Mouse (Mus musculus): ENCODE measurements around the gene Wdr47. TPM values are rescaled to one million over a fixed set of nuclear protein-coding genes. Genes with fewer than 3 reads are reported as not detected.

The Wdr47 gene
- 15.1 TPM for polyA plus RNA-seq (2017; shearing (Covaris generic))

GRCm38 (mm10) chr3:108590786-108591529 lies at the start of gene Wdr47:
Wdr47 (plus strand) TSS chr3:108591279.

GRCm38 (mm10) chr3:108562133-108562730 lies 28.8 kb upstream of the Wdr47 start, which contains the start of gene Tmem167b:
Tmem167b (minus strand) TSS chr3:108562466.

GRCm38 (mm10) chr3:108571443-108572294 lies 19.4 kb upstream of the Wdr47 start, which contains the start of gene Taf13:
Taf13 (plus strand) TSS chr3:108571698.

GRCm38 (mm10) chr3:108653710-108654379 lies 62.8 kb downstream of the Wdr47 start, which contains the start of gene Clcc1:
Clcc1 (plus strand) TSS chr3:108653913.

Other genes starting within 250 kb of the Wdr47 start
- gene Mybphl, start 226.4 kb upstream of the Wdr47 start, polyA plus RNA-seq (2017; shearing (Covaris generic)): not detected
- gene Psrc1, start 207.4 kb upstream of the Wdr47 start, polyA plus RNA-seq (2017; shearing (Covaris generic)): 1.9 TPM
- gene Celsr2, start 175.7 kb upstream of the Wdr47 start, polyA plus RNA-seq (2017; shearing (Covaris generic)): 0.72 TPM
- gene Sars, start 146.1 kb upstream of the Wdr47 start, polyA plus RNA-seq (2017; shearing (Covaris generic)): 126 TPM
- gene 1700013F07Rik, start 57.1 kb upstream of the Wdr47 start, polyA plus RNA-seq (2017; shearing (Covaris generic)): not detected
- gene 5330417C22Rik, start 54.7 kb upstream of the Wdr47 start, polyA plus RNA-seq (2017; shearing (Covaris generic)): 0.87 TPM
- gene Tmem167b, start 28.8 kb upstream of the Wdr47 start, polyA plus RNA-seq (2017; shearing (Covaris generic)): 47.4 TPM
- 37.7 TPM for gene Taf13, start 19.6 kb upstream of the Wdr47 start, polyA plus RNA-seq (2017; shearing (Covaris generic))
- gene Clcc1, start 62.6 kb downstream of the Wdr47 start, polyA plus RNA-seq (2017; shearing (Covaris generic)): 37.3 TPM
- gene Gpsm2, start 131.0 kb downstream of the Wdr47 start, polyA plus RNA-seq (2017; shearing (Covaris generic)): 10.5 TPM
- not detected for gene Aknad1, start 148.4 kb downstream of the Wdr47 start, polyA plus RNA-seq (2017; shearing (Covaris generic))
- gene Stxbp3, start 249.2 kb downstream of the Wdr47 start, polyA plus RNA-seq (2017; shearing (Covaris generic)): 46.0 TPM